Mouse (Mus musculus): Measurements from ENCODE around the gene Cib4. TPM values are rescaled to one million over a fixed set of nuclear protein-coding genes. Genes with fewer than 3 reads are reported as not detected.

Cib4 gene
- polyA plus RNA-seq, 1 experiment: not detected

DNA sequence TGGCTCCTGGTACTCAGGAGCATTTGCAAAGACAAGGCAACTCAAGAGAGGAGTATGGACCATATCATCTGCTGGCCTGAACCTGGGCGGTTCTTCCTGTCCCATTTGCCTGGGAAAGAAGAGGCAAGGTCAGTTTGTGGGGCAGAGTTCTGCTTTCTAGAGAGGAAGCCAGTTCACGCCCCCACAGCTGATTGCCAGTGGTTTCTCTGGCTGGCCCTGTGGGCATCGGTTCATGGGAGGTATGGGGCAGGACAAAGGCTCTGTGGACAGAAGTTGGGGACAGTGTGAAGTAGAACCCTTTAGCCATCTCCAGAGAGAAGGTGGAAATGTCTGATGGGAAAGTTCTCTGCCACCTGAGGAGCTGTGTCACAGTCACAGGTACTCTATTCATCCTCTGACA is 22.5 kb downstream of the Cib4 start:
- H3K4me3 ChIP-seq (ENCODE audit: insufficient read depth, low read length): no peak overlapping the region
- TF ChIP-seq CTCF (IDR thresholded peaks at IDR 0.05; ENCODE audit: borderline replicate concordance, insufficient read depth, low read length) (no peak), POLR2A (IDR thresholded peaks at IDR 0.05; ENCODE audit: low read depth, low read length) (no peak)
- no peaks in the 10 kb centered on the region for H3K4me1 ChIP-seq (ENCODE audit: control insufficient read depth, insufficient read depth, low read length)
- H3K27ac ChIP-seq (ENCODE audit: insufficient read depth, low read length): no peak overlapping the region

DNA sequence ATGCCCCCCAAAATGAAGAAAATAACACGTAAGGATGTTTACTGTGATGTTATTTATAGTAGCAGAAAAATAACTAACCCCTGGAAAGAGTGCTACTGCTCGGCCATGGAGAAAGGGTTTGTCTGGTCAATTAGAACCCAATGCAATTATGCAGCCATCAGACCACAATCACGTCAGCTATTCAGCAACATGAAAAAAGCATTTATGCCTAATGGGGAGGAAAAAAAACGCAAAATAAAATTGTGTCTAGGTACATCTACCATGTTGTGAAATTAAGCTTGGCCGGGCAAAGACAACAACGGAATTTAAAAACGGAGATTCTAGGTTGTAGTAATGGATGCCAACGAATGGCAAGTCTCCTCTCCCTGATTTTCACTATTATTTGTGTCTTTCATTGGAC is 23.2 kb downstream of the Cib4 start:
- H3K27ac ChIP-seq (ENCODE audit: insufficient read depth, low read length): no peak overlapping the region
- no peak overlapping the region for H3K4me3 ChIP-seq (ENCODE audit: insufficient read depth, low read length)
- H3K4me1 ChIP-seq (ENCODE audit: control insufficient read depth, insufficient read depth, low read length): no peaks in the 10 kb centered on the region
- TF ChIP-seq CTCF (IDR thresholded peaks at IDR 0.05; ENCODE audit: borderline replicate concordance, insufficient read depth, low read length): no peak
- no peak for TF ChIP-seq POLR2A (IDR thresholded peaks at IDR 0.05; ENCODE audit: low read depth, low read length)

DNA sequence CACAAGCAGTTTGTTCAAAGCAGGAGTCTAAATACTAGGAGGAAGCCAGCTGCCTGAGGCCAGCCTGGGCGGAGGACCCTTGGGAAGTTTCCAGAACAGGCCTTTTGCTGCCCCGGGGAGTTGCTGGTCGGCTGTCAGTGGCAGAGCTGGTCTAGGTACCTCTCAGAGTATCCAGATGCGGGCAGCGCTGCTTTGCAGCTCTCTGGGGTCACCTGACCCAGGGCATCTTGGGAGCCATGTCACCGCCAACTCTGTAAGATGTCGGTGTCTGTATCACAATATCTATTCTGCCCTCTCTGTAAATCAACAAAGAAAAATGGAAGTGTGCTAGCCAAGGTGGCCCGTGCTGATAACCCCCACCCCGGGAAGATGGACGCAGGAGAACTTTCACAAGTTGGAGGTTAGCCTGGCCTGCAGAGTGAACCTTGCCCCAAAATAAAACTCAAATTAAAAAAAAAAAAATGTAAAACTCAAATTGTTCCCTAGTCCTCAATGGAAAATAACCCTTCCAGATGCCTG is 25.4 kb downstream of the Cib4 start:
- Histone ChIP-seq H3K4me3 (ENCODE audit: insufficient read depth, low read length) (no peak overlapping the region), H3K4me1 (ENCODE audit: control insufficient read depth, insufficient read depth, low read length) (no peaks in the 10 kb centered on the region), H3K27ac (ENCODE audit: insufficient read depth, low read length) (no peak overlapping the region)
- TF ChIP-seq CTCF (IDR thresholded peaks at IDR 0.05; ENCODE audit: borderline replicate concordance, insufficient read depth, low read length): no peak
- TF ChIP-seq POLR2A (IDR thresholded peaks at IDR 0.05; ENCODE audit: low read depth, low read length): no peak

DNA sequence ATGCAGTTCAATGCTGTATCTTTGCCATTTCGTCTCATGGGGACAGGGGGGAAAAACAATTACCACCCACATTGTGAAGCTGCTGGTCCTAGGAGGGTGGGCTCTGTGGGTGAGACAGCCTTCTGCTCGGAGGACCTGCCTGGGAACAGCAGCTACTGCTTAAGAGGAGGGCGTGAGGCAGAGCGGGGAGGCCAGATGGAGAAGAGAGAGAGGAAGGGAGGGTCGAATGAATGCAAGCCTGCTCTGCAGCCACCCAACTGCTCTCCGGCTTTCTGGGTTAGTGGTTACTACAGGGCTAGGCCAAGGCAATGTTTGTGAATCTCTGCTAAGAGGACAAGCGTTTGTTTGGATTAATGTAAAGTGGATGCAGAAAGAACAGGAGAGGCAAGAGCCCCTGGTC is 26.1 kb downstream of the Cib4 start:
- no peak for TF ChIP-seq POLR2A (IDR thresholded peaks at IDR 0.05; ENCODE audit: low read depth, low read length)
- TF ChIP-seq CTCF (IDR thresholded peaks at IDR 0.05; ENCODE audit: borderline replicate concordance, insufficient read depth, low read length): no peak
- no peaks in the 10 kb centered on the region for H3K4me1 ChIP-seq (ENCODE audit: control insufficient read depth, insufficient read depth, low read length)
- no peak overlapping the region for H3K27ac ChIP-seq (ENCODE audit: insufficient read depth, low read length)

DNA sequence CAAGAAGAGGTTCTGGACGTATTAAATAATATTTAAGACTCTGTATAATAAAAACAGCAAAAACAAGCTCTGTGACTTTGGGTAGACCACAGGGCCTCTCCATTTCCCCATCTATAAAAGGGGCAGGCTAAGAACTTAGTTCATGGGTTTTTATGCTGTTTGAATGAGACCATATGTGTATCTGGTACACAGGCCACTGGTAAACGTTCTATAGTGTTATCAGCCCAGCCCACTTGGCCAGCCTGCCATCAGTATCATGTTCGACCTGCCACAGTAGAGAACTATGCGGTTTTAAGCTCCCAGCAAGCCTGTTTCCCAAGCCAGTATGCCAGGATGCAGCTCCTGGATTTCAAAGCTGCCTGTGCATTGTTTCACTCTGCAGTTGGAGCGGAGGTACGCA is 27.1 kb downstream of the Cib4 start:
- TF ChIP-seq POLR2A (IDR thresholded peaks at IDR 0.05; ENCODE audit: low read depth, low read length) (no peak), CTCF (IDR thresholded peaks at IDR 0.05; ENCODE audit: borderline replicate concordance, insufficient read depth, low read length) (no peak)
- Histone ChIP-seq H3K27ac (ENCODE audit: insufficient read depth, low read length) (no peak overlapping the region), H3K4me3 (ENCODE audit: insufficient read depth, low read length) (no peak overlapping the region), H3K4me1 (ENCODE audit: control insufficient read depth, insufficient read depth, low read length) (no peaks in the 10 kb centered on the region)

More for the DNA sequence above, 26.1 kb downstream of the Cib4 start:
- H3K4me3 ChIP-seq (ENCODE audit: insufficient read depth, low read length): no peak overlapping the region

DNA sequence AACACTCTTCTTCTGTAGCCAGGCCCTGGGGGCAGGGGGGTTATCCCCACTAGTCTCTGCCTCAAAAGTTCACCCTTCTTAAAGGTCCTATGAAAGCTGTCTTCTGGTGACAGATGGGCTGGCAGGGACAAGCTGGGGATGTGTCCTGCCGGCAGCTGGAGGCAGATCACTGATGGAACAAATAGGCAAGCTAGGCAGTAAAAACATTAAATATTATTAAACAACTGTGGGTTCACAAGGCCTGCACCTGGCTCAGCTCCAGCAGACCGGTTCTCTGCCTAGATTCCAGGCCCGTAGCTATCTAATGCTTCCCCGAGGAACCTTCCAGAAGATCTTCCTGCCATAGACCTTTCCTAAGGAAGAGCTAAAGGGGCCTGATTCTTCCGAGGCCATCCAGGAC is 27.5 kb downstream of the Cib4 start:
- TF ChIP-seq CTCF (IDR thresholded peaks at IDR 0.05; ENCODE audit: borderline replicate concordance, insufficient read depth, low read length): no peak
- no peak for TF ChIP-seq POLR2A (IDR thresholded peaks at IDR 0.05; ENCODE audit: low read depth, low read length)
- H3K27ac ChIP-seq (ENCODE audit: insufficient read depth, low read length): no peak overlapping the region
- no peak overlapping the region for H3K4me3 ChIP-seq (ENCODE audit: insufficient read depth, low read length)
- no peaks in the 10 kb centered on the region for H3K4me1 ChIP-seq (ENCODE audit: control insufficient read depth, insufficient read depth, low read length)

DNA sequence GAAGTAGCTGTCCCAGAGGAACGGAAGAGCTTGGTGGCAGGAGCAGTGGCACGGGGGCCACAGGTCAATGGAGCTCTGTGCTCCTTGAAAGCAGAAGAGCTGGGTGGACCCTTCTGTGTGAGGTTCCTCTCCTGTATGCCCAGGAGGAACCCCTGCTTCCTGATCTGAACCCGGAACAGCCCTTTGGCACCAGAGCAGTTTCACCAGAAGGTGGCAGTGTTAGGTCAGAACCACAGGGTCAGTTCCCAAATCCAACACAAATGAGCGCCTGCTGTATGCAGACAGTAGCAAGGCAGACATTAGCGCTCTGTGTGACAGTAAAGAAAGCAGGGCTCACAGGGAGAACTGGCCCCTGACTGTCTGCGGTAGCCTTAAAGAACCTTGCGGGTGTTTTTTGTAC is 29.3 kb downstream of the Cib4 start:
- Histone ChIP-seq H3K27ac (ENCODE audit: insufficient read depth, low read length) (no peak overlapping the region), H3K4me1 (ENCODE audit: control insufficient read depth, insufficient read depth, low read length) (no peaks in the 10 kb centered on the region), H3K4me3 (ENCODE audit: insufficient read depth, low read length) (no peak overlapping the region)
- TF ChIP-seq CTCF (IDR thresholded peaks at IDR 0.05; ENCODE audit: borderline replicate concordance, insufficient read depth, low read length) (peak; percentile 73; the same call in 1 of the 2 replicates), POLR2A (IDR thresholded peaks at IDR 0.05; ENCODE audit: low read depth, low read length) (no peak)

DNA sequence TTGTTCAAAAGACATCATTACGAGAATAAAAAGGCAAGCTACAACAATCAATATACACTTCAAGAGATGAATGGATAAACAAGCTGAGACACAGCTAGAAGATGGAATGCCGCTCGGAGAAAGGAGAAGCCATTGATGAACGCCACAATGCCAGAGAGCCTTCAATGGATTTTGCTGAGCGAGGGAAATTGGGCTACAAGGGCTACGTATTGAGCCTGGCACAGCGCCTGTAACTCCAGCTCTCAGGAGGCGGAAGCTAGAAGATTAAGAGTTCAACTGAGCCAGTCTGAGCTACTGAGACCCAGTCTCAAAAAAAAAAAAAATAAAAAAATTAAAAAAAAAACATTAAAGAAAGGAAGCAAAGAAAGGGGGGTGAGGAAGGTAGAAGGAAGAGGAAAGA is 32.5 kb downstream of the Cib4 start:
- TF ChIP-seq POLR2A (IDR thresholded peaks at IDR 0.05; ENCODE audit: low read depth, low read length) (no peak), CTCF (IDR thresholded peaks at IDR 0.05; ENCODE audit: borderline replicate concordance, insufficient read depth, low read length) (no peak)
- Histone ChIP-seq H3K4me3 (ENCODE audit: insufficient read depth, low read length) (no peak overlapping the region), H3K27ac (ENCODE audit: insufficient read depth, low read length) (no peak overlapping the region), H3K4me1 (ENCODE audit: control insufficient read depth, insufficient read depth, low read length) (peaks cover 4% of the 10 kb centered on the region)

DNA sequence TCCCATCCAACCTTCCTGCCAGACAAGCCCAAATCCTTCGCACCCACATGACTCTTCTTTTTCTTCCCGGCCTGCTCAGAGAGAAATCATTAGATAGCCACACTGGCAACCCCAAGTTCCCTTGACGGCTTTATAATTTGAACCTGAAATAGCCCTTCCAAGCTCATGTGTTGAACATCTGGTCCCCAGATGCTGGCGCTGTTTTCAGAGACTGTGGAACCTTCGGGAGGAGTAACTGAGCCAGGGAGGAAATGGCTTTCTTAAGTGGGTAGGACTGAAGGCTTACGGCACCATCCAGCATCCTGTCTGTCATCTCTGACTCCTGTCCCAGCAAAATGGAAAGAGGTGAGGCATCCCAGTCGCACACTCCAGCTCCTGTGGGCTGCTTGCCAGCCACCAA is 48.3 kb downstream of the Cib4 start:
- H3K27ac ChIP-seq (ENCODE audit: insufficient read depth, low read length): no peak overlapping the region
- H3K4me1 ChIP-seq (ENCODE audit: control insufficient read depth, insufficient read depth, low read length): peaks cover 5% of the 10 kb centered on the region; the same call in 1 of the 2 replicates
- TF ChIP-seq POLR2A (IDR thresholded peaks at IDR 0.05; ENCODE audit: low read depth, low read length) (no peak), CTCF (IDR thresholded peaks at IDR 0.05; ENCODE audit: borderline replicate concordance, insufficient read depth, low read length) (no peak)
- no peak overlapping the region for H3K4me3 ChIP-seq (ENCODE audit: insufficient read depth, low read length)

DNA sequence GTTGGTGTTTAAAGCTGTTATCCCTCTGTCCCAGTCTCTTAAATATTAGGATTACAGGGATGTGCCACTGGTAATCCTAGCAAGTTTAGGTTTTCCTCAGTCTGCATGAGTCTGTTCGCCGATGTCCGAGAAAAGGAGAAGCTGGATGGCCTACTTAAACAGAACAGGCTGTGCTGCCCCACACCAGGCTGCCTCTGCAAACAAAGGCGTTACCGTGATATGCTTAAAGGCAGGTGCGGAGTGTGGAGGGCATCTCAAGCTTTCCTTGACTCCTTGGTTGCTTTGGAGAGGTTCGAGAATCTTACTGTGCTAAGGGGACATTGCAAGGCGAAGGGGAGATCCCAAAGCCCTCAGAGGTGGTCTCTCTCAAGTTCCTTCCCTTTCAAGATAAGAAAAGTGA is 48.8 kb downstream of the Cib4 start:
- H3K4me3 ChIP-seq (ENCODE audit: insufficient read depth, low read length): no peak overlapping the region
- no peak overlapping the region for H3K27ac ChIP-seq (ENCODE audit: insufficient read depth, low read length)
- no peak for TF ChIP-seq CTCF (IDR thresholded peaks at IDR 0.05; ENCODE audit: borderline replicate concordance, insufficient read depth, low read length)
- no peak for TF ChIP-seq POLR2A (IDR thresholded peaks at IDR 0.05; ENCODE audit: low read depth, low read length)
- peaks cover 5% of the 10 kb centered on the region; the same call in 1 of the 2 replicates for H3K4me1 ChIP-seq (ENCODE audit: control insufficient read depth, insufficient read depth, low read length)

DNA sequence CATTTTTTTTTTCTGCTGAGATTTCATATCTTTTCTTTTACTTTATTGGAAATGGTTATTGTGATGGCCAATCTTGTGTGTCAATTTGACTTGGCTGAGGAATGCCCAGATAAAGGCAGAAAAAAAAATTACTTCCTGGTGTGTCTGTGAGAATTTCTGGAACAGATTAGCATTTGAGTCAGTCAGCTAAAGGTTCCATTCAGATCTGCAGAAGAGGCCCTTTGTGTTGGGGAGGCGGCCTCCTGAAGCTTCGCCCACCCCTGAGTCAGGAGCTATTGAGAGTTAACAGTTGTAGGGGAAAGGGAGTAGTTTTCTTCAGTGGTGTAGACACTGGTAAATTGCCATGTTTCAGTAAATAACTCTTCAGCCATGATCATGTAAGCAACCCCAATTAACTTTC is 50.3 kb downstream of the Cib4 start:
- TF ChIP-seq POLR2A (IDR thresholded peaks at IDR 0.05; ENCODE audit: low read depth, low read length) (no peak), CTCF (IDR thresholded peaks at IDR 0.05; ENCODE audit: borderline replicate concordance, insufficient read depth, low read length) (no peak)
- H3K4me1 ChIP-seq (ENCODE audit: control insufficient read depth, insufficient read depth, low read length): peaks cover 13% of the 10 kb centered on the region
- H3K4me3 ChIP-seq (ENCODE audit: insufficient read depth, low read length): no peak overlapping the region
- H3K27ac ChIP-seq (ENCODE audit: insufficient read depth, low read length): 0 out of 2 replicates have a peak overlapping the region, but pooled peaks have one; percentile 56
